Mouse (Mus musculus) adrenal gland (tissue): ENCODE data around the gene Npy4r.

Experiments
- intact Hi-C: fragments of 180-260 bp; cut with DNase I; formaldehyde crosslinking; loops from one replicate; pipeline ENCODE4 v1.15.1; 2025
- long read RNA-seq, 2 experiments: library from polyadenylated mRNA; unstranded; transcript quantifications; one replicate each; pipeline ENCODE4 v2.0.0; 2020; ENCODE audit warnings: borderline replicate concordance in 1 of 2; ENCODE audit not compliant: insufficient replicate concordance in 1 of 2

Gene Npy4r
- long read RNA-seq, experiment 1 = 0 reads
- long read RNA-seq, experiment 2 = 0 reads

GRCm38 (mm10) chr14:34152342-34152741 is at the start of gene Npy4r:
Gene Npy4r (minus strand): TSS chr14:34152489.
- intact Hi-C loops = loop anchor here (5.0 kb wide), 1 partner anchor 75 kb away; no protein-coding TSS in a partner anchor

GRCm38 (mm10) chr14:34201231-34202035 is 49.1 kb upstream of the Npy4r start, which contains the start of gene Gprin2:
Gene Gprin2 (minus strand): TSS chr14:34201653.
- intact Hi-C loops = no loop called here

GRCm38 (mm10) chr14:34200738-34201230 is 48.5 kb upstream of the Npy4r start:
- intact Hi-C loops = no loop called here

GRCm38 (mm10) chr14:34196706-34197105 is 44.4 kb upstream of the Npy4r start:
- intact Hi-C loops = loop anchor here (5.0 kb wide), 1 partner anchor 36 kb away; no protein-coding TSS in a partner anchor

GRCm38 (mm10) chr14:34195466-34195865 is 43.2 kb upstream of the Npy4r start:
- intact Hi-C loops = loop anchor here (5.0 kb wide), 1 partner anchor 37 kb away; no protein-coding TSS in a partner anchor

GRCm38 (mm10) chr14:34193879-34194278 is 41.6 kb upstream of the Npy4r start:
- intact Hi-C loops = no loop called here

- intact Hi-C loops = no loop called here
These were observed 38.1 kb upstream of the Npy4r start for GRCm38 (mm10) chr14:34190361-34190760.

- intact Hi-C loops = loop anchor here (2.0 kb wide), 1 partner anchor 174 kb away; no protein-coding TSS in a partner anchor
These were observed 36.3 kb upstream of the Npy4r start for GRCm38 (mm10) chr14:34188629-34189028.

GRCm38 (mm10) chr14:34183101-34183500 is 30.8 kb upstream of the Npy4r start:
- intact Hi-C loops = no loop called here

GRCm38 (mm10) chr14:34179351-34179750 is 27.1 kb upstream of the Npy4r start:
- intact Hi-C loops = no loop called here

GRCm38 (mm10) chr14:34171107-34171506 is 18.8 kb upstream of the Npy4r start:
- intact Hi-C loops = no loop called here

GRCm38 (mm10) chr14:34155752-34156151 is 3.5 kb upstream of the Npy4r start:
- intact Hi-C loops = loop anchor here (2.0 kb wide), 1 partner anchor 51 kb away; no protein-coding TSS in a partner anchor

- intact Hi-C loops = loop anchor here (2.0 to 5.0 kb wide), 2 partner anchors 50 to 77 kb away; no protein-coding TSS in a partner anchor
These were observed 2.5 kb upstream of the Npy4r start for GRCm38 (mm10) chr14:34154601-34155337.

- intact Hi-C loops = no loop called here
These were observed 9.4 kb downstream of the Npy4r start for GRCm38 (mm10) chr14:34142915-34143314.

GRCm38 (mm10) chr14:34142316-34142715 is 10.0 kb downstream of the Npy4r start:
- intact Hi-C loops = no loop called here

- intact Hi-C loops = no loop called here
These were observed 12.3 kb downstream of the Npy4r start for GRCm38 (mm10) chr14:34139671-34140664.

- intact Hi-C loops = no loop called here
These were observed 16.9 kb downstream of the Npy4r start for GRCm38 (mm10) chr14:34135391-34135790.

GRCm38 (mm10) chr14:34131216-34131615 is 21.1 kb downstream of the Npy4r start:
- intact Hi-C loops = no loop called here

- intact Hi-C loops = no loop called here
These were observed 30.6 kb downstream of the Npy4r start for GRCm38 (mm10) chr14:34121691-34122090.

GRCm38 (mm10) chr14:34120923-34121351 is 31.4 kb downstream of the Npy4r start:
- intact Hi-C loops = no loop called here
